16 mouse cellular contexts compared by ENCODE assay signal in genomic region chr10:41665498-41665897, GRCm38 (mm10).
"Had no signal": no experiment of that assay in that cellular context is flagged by ENCODE, and none has a peak within 500 bp of the region (broad histone marks: within the 10 kb centered on the region; RNA-seq: fewer than 3 reads in every experiment).

No protein-coding gene starts in this region.

- DNase-seq: kidney, adult 18-20 months; kidney, adult 9 months; kidney, postnatal 14 days; kidney, postnatal 4 days; liver, embryonic 13.5 days; lung, embryonic 14.5 days; lung, postnatal 4 days; retina, postnatal 1 day; right cerebral cortex, postnatal 25 days; spleen, adult 18-20 months; thymus, adult 18-20 months; thymus, postnatal 36 days had no signal

- ATAC-seq: intestine, embryonic 16.5 days; lung, postnatal 0 days; midbrain, embryonic 13.5 days; midbrain, embryonic 16.5 days had no signal
